Mouse (Mus musculus) cerebellum, adult 2 months (tissue): ENCODE data around the gene Plagl1. TPM values are rescaled to one million over a fixed set of nuclear protein-coding genes. Genes with fewer than 3 reads are reported as not detected.

Experiments used
- DNase-seq, 2 experiments: peaks; one replicate each; pipeline ENCODE4 v3.0.0; 2021
- H3K27ac ChIP-seq: fragments of 200-500 bp; 2 replicates; pipeline ENCODE4 v1.5.1; 2012; ENCODE audit warnings: low read length, control low read depth, inconsistent platforms; ENCODE audit not compliant: insufficient read depth
- H3K27me3 ChIP-seq: fragments of 200-500 bp; 2 replicates; pipeline ENCODE4 v1.6.1; 2012; ENCODE audit warnings: inconsistent platforms, mild to moderate bottlenecking, low read length, moderate library complexity; ENCODE audit not compliant: control insufficient read depth, insufficient read depth
- H3K4me1 ChIP-seq: fragments of 200-500 bp; 2 replicates; pipeline ENCODE4 v1.6.1; 2011; ENCODE audit warnings: low read length; ENCODE audit not compliant: control insufficient read depth, insufficient read depth
- H3K4me3 ChIP-seq: fragments of 200-500 bp; replicated peaks from 2 replicates; pipeline ENCODE3; 2011; ENCODE audit warnings: mild to moderate bottlenecking, low read depth, low read length, control low read depth; ENCODE audit not compliant: insufficient read depth
- CTCF ChIP-seq: fragments of 200-500 bp; IDR thresholded peaks from 2 replicates; pipeline ENCODE4 v1.5.1; 2011; ENCODE audit warnings: low read depth, mild to moderate bottlenecking, control low read depth, low read length, moderate library complexity, borderline replicate concordance; ENCODE audit not compliant: insufficient read depth
- POLR2A ChIP-seq: fragments of 200-500 bp; IDR thresholded peaks from 2 replicates; pipeline ENCODE4 v1.6.1; 2011; ENCODE audit warnings: low read length, control low read depth, borderline replicate concordance; ENCODE audit not compliant: insufficient read depth
- WGBS: fragments of 180-500 bp; shearing (Covaris S2); methylation state at CpG from one replicate; pipeline ENCODE4 v1.1.7; 2018; 5-methylcytosine and 5-hydroxymethylcytosine counted together
- polyA plus RNA-seq: library from polyadenylated mRNA; depleted of rRNA; stranded (reverse); fragments of >200 nt; gene quantifications from 2 replicates; pipeline ENCODE4 v1.2.3, GENCODE M21; 2012; rRNA removed

The Plagl1 gene
- polyA plus RNA-seq, 1 experiment = 12.7 TPM

DNA sequence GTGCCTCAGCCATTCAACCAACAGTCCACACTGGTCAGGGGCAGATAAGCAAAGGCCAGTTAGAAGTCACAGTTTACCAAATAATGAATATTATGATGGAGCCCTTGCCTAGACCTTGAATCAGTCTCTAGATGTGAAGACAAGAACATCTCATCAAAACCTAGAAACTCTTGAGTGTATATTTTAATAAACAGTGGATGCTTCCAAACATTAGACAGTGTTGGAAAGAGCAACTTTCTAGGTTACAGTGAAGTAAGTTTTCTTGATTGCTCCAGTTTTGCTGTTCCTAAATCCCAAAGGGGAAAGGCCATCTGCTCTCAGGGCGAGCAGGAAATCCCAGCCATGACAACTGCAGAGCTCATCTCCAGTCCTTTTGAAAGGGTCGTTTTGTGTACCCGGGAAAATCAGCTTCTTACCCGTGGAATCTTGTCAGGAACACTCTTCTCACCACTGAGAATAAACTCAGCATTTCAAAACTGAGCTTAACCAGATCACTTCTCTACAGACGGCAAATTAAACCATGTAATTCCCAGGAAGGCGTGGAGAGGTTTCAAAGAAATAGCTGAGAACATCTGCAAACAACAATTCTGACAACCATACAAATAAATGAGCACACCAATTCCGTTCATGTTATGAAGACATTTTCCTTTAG is 117.8 kb downstream of the Plagl1 start, which contains the start of gene Zc2hc1b:
Zc2hc1b (minus strand) TSS at position 51 of the 652 bp plus-strand sequence.
- no peak for DNase-seq
- H3K4me3 ChIP-seq = no peak within 1 kb of the TSS
- no peaks in the 10 kb centered on the region for H3K27me3 ChIP-seq
- no peak for TF ChIP-seq POLR2A
- no peak for TF ChIP-seq CTCF
- 29% methylated on average over 7 of the region's 7 CpGs for WGBS
- H3K4me1 ChIP-seq = no peaks in the 10 kb centered on the region
- H3K27ac ChIP-seq = no peak within 1 kb of the TSS

DNA sequence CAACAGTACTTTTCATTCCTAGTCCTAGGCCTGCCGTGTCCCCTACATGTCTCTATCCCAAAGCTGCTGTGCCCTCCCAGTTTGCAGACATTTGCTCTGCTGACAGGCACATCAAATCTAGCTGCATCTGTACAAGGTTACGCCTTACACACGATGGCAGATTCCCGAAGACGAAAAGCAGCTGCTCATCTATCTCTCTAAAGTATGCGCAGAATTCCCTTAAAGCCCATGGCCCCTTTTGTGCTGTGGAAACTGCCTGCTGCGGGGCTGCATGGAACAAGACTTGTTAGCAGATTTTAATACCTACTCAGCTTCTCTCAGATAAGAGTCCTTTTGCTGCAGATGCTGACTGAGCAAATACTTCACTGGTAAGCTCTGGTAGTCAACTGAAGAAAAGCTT is 119.9 kb downstream of the Plagl1 start:
- 95% methylated on average over 7 of the region's 7 CpGs for WGBS
- no peak overlapping the region for H3K27ac ChIP-seq
- TF ChIP-seq CTCF (no peak), POLR2A (no peak)
- H3K4me1 ChIP-seq = no peaks in the 10 kb centered on the region
- H3K4me3 ChIP-seq = no peak overlapping the region
- no peak for DNase-seq
- H3K27me3 ChIP-seq = no peaks in the 10 kb centered on the region

Other genes with a start within 250 kb of the Plagl1 start
- gene Utrn, start 191.1 kb upstream of the Plagl1 start, polyA plus RNA-seq = 32.5 and 33.5 TPM in 2 replicates
- gene Stx11, start 96.2 kb upstream of the Plagl1 start, polyA plus RNA-seq = 0.10 and 0.11 TPM in 2 replicates
- 19.1 and 21.2 TPM in 2 replicates for gene Sf3b5, start 55.2 kb upstream of the Plagl1 start, polyA plus RNA-seq
- gene Zc2hc1b, start 117.5 kb downstream of the Plagl1 start, polyA plus RNA-seq = not detected in 2 replicates
- gene Ltv1, start 132.7 kb downstream of the Plagl1 start, polyA plus RNA-seq = 23.5 and 25.8 TPM in 2 replicates